Mouse (Mus musculus) spleen, adult 2 months (tissue): ENCODE results near the gene Snu13.

ENCODE experiments used
- CTCF ChIP-seq: fragments of 200-500 bp; IDR thresholded peaks from 2 replicates; pipeline ENCODE4 v1.5.1; 2011; ENCODE audit warnings: mild to moderate bottlenecking, inconsistent platforms; ENCODE audit not compliant: insufficient read depth, insufficient read length, insufficient replicate concordance; ENCODE audit errors: extremely low read depth
- POLR2A ChIP-seq: fragments of 200-500 bp; IDR thresholded peaks from 2 replicates; pipeline ENCODE4 v1.6.1; 2011; ENCODE audit warnings: low read depth, low read length, inconsistent platforms

- TF ChIP-seq POLR2A (no peak), CTCF (no peak)
Measured at GRCm38 (mm10) chr15:82016830-82017229, 30.6 kb downstream of the Snu13 start.
